Mouse (Mus musculus): Measurements from ENCODE around the gene Cyp3a41a. TPM values are rescaled to one million over a fixed set of nuclear protein-coding genes. Genes with fewer than 3 reads are reported as not detected.
"Not testable (repeated sequence)": the region's sequence is repeated elsewhere in the genome, so short reads cannot be mapped to it uniquely, and the experiment has no call there.

Cyp3a41a gene
- not detected for total RNA-seq (2021)
- long read RNA-seq, experiment 1 = 0 reads
- long read RNA-seq, experiment 2 = 0 reads

DNA sequence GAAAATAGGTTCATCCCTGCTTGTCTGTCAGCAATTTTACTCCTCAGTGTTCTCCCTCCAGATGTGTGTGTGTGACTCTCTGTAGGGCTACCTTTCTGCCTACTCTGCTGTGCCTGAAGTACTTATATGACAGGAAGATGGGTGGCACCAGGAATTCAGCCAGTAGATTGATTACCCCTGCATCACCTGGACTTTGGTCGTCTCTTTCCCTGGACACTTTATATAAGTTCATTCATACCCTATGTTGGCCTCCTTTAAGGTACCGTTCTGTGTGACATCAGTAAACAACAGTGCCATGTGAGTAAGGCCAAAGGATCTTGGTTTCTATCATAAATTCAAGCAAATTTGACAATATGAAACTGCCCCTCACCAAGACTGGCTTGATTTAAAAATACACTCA is at the start of gene Cyp3a41a:
Gene Cyp3a41a, minus strand, starts transcription at position 101 of the 400 bp plus-strand sequence.
- DNase-seq (ENCODE audit: low spot score) = not testable (repeated sequence)

GRCm38 (mm10) chr5:145737512-145737911 is 17.6 kb upstream of the Cyp3a41a start:
- not testable (repeated sequence) for DNase-seq (ENCODE audit: low spot score)

DNA sequence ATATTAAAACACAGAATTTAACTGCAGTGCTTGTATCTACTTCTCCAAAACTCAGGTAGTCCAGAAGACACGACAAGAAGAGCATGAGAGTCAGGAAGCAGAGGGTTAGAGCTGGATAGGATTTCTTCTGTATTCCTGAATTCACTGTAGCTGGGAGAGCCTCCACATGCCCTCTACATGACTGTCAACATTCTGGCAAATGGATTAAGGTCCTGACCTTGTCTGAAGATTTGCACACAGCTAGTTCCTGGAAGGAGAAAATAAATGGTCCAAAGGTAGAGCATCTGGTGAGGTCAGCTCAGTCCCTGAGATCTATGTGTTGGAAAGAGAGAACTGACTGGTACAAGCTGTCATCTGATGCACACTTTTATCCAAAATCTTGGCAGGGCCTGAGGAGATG is 5.6 kb downstream of the Cyp3a41a start:
- DNase-seq (ENCODE audit: low spot score) = not testable (repeated sequence)

DNA sequence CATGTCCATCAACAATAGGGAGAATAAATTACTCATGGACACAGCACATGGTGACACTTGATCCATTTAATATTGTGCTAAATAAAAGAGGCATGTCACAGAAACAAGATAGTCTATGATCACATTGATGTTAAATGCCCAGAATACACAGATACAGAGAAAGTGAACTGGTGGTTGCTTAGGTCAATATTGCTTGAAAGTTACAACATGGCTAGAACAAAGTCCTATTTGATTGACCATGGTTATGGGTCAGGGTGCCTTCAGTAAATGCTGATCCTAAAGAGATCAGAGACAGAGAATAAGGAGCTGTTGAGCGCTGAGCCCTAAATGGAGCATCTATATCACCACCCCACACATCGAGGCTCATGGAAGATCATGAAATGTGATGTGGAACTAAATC is 12.6 kb downstream of the Cyp3a41a start:
- not testable (repeated sequence) for DNase-seq (ENCODE audit: low spot score)

- DNase-seq (ENCODE audit: low spot score) = no peak
Measured at GRCm38 (mm10) chr5:145662007-145662406, 57.9 kb downstream of the Cyp3a41a start.

DNA sequence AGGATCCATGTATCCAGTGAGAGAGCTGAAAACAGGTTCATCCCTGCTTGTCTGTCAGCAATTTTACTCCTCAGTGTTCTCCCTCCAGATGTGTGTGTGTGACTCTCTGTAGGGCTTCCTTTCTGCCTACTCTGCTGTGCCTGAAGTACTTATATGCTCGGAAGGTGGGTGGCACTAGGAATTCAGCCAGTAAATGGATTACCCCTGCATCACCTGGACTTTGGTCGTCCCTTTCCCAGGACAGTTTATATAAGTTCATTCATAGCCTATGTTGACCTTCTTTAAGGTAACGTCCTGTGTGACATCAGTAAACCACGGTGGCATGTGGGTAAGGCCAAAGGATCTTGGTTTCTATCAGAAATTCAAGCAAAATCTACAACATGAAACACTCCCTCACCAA is 72.2 kb downstream of the Cyp3a41a start:
- DNase-seq (ENCODE audit: low spot score) = no peak

Other genes starting within 250 kb of the Cyp3a41a start
- not detected for gene Cyp3a41b, start 135.4 kb downstream of the Cyp3a41a start, total RNA-seq (2021)
- gene Cyp3a44, start 85.7 kb upstream of the Cyp3a41a start, total RNA-seq (2021) = not detected
- gene Cyp3a11, start 159.8 kb upstream of the Cyp3a41a start, total RNA-seq (2021) = under 1 TPM in 1 of 2 experiments, not detected in 1; 0.83 TPM